Mouse (Mus musculus): ENCODE measurements around the gene Ripply3. TPM values are rescaled to one million over a fixed set of nuclear protein-coding genes. Genes with fewer than 3 reads are reported as not detected.

Ripply3 gene
- polyA plus RNA-seq, 1 experiment from 2014 or later: 23.9 TPM

GRCm38 (mm10) chr16:94307942-94308341 lies 20.3 kb upstream of the Ripply3 start:
- no peak for ATAC-seq (ENCODE audit: insufficient read depth)
- no peak overlapping the region for H3K27ac ChIP-seq (ENCODE audit: low read depth)
- peak; percentile 50 for DNase-seq

DNA sequence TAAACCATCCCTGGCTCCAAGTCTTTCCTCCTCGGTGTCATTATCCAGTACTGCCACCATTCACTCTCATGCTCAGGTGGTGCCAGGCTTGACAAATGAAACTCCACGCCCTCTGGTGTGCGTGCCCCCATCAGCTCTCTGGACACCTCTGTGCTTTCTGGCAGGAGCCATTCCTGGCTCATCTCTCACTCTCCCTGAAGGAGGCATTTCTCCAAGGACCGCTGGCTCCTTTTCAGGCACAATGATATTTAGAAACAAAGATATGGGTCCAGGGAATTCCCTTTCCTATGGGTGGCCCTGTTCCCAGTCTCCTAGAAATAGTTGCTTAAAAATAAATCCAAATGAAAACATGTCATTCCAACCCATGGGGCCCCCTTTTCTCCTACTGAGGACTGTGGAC lies 19.2 kb upstream of the Ripply3 start:
- H3K36me3 ChIP-seq (ENCODE audit: insufficient read depth): no peaks in the 10 kb centered on the region
- H3K9me3 ChIP-seq (ENCODE audit: low read depth, low read length): no peaks in the 10 kb centered on the region
- H3K4me1 ChIP-seq (ENCODE audit: insufficient read depth): no peaks in the 10 kb centered on the region
- no peak for TF ChIP-seq CTCF (IDR thresholded peaks at IDR 0.05; ENCODE audit: low read depth)
- no peaks in the 10 kb centered on the region for H3K27me3 ChIP-seq (ENCODE audit: insufficient read depth, low read length)
- ATAC-seq (ENCODE audit: insufficient read depth): no peak
- H3K9ac ChIP-seq: no peak overlapping the region
- H3K27ac ChIP-seq (ENCODE audit: low read depth): no peak overlapping the region
- H3K4me2 ChIP-seq: no peak overlapping the region
- WGBS: 84% methylated on average over 4 of the region's 4 CpGs
- H3K4me3 ChIP-seq (ENCODE audit: low read depth, low read length): no peak overlapping the region
- no peak for DNase-seq

More at GRCm38 (mm10) chr16:94307942-94308341, 20.3 kb upstream of the Ripply3 start:
- no peak overlapping the region for H3K4me3 ChIP-seq (ENCODE audit: low read depth, low read length)
- H3K4me2 ChIP-seq: no peak overlapping the region
- H3K9me3 ChIP-seq (ENCODE audit: low read depth, low read length): no peaks in the 10 kb centered on the region
- no peak for TF ChIP-seq CTCF (IDR thresholded peaks at IDR 0.05; ENCODE audit: low read depth)
- no peaks in the 10 kb centered on the region for H3K27me3 ChIP-seq (ENCODE audit: insufficient read depth, low read length)
- 37% methylated on average over 6 of the region's 6 CpGs for WGBS
- H3K36me3 ChIP-seq (ENCODE audit: insufficient read depth): no peaks in the 10 kb centered on the region
- no peaks in the 10 kb centered on the region for H3K4me1 ChIP-seq (ENCODE audit: insufficient read depth)
- no peak overlapping the region for H3K9ac ChIP-seq

DNA sequence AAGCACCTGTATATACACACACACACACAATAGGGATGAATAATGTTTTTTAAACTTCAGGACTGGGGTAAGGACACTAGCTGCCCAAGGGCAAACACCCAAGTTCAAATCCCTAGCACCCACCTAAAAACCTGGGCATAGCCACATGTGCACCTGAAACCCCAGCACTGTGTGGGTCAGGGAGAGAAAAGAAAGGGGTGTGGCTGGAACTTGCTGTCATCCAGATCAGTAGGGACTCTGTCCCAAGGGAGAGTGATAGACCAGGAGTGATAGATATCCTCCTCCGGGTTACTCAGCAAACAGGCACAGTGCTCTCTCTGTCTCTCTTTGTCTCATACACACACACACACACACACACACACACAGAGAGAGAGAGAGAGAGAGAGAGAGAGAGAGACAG lies 16.8 kb upstream of the Ripply3 start:
- H3K36me3 ChIP-seq (ENCODE audit: insufficient read depth): no peaks in the 10 kb centered on the region

GRCm38 (mm10) chr16:94311931-94312330 lies 16.3 kb upstream of the Ripply3 start:
- H3K4me3 ChIP-seq (ENCODE audit: low read depth, low read length): peak overlapping the region; percentile 66
- H3K4me2 ChIP-seq: peak overlapping the region; percentile 85
- peak overlapping the region; percentile 80; the same call in 1 of the 2 replicates for H3K9ac ChIP-seq
- H3K4me1 ChIP-seq (ENCODE audit: insufficient read depth): no peaks in the 10 kb centered on the region
- TF ChIP-seq CTCF (IDR thresholded peaks at IDR 0.05; ENCODE audit: low read depth): no peak
- H3K27me3 ChIP-seq (ENCODE audit: insufficient read depth, low read length): no peaks in the 10 kb centered on the region
- H3K36me3 ChIP-seq (ENCODE audit: insufficient read depth): no peaks in the 10 kb centered on the region
- DNase-seq (no peak), ATAC-seq (ENCODE audit: insufficient read depth) (no peak)
- no peaks in the 10 kb centered on the region for H3K9me3 ChIP-seq (ENCODE audit: low read depth, low read length)
- 64% methylated on average over 4 of the region's 4 CpGs for WGBS
- peak overlapping the region; percentile 99; the same call in 1 of the 2 replicates for H3K27ac ChIP-seq (ENCODE audit: low read depth)

More for the DNA sequence above, 16.8 kb upstream of the Ripply3 start:
- no peak overlapping the region for H3K4me3 ChIP-seq (ENCODE audit: low read depth, low read length)
- no peaks in the 10 kb centered on the region for H3K4me1 ChIP-seq (ENCODE audit: insufficient read depth)
- no peak for DNase-seq
- no peaks in the 10 kb centered on the region for H3K27me3 ChIP-seq (ENCODE audit: insufficient read depth, low read length)
- H3K27ac ChIP-seq (ENCODE audit: low read depth): no peak overlapping the region
- H3K4me2 ChIP-seq: no peak overlapping the region
- no peaks in the 10 kb centered on the region for H3K9me3 ChIP-seq (ENCODE audit: low read depth, low read length)
- 38% methylated on average over 1 of the region's 1 CpGs for WGBS
- TF ChIP-seq CTCF (IDR thresholded peaks at IDR 0.05; ENCODE audit: low read depth): no peak
- no peak for ATAC-seq (ENCODE audit: insufficient read depth)
- no peak overlapping the region for H3K9ac ChIP-seq

- no peaks in the 10 kb centered on the region for H3K9me3 ChIP-seq (ENCODE audit: low read depth, low read length)
- H3K27ac ChIP-seq (ENCODE audit: low read depth): peak overlapping the region; percentile 99
- no peaks in the 10 kb centered on the region for H3K4me1 ChIP-seq (ENCODE audit: insufficient read depth)
- peak overlapping the region; percentile 80 for H3K9ac ChIP-seq
- peak; percentile 94 for DNase-seq
- peak; percentile 57 for TF ChIP-seq CTCF (IDR thresholded peaks at IDR 0.05; ENCODE audit: low read depth)
- H3K4me2 ChIP-seq: peak overlapping the region; percentile 85
- peak overlapping the region; percentile 66 for H3K4me3 ChIP-seq (ENCODE audit: low read depth, low read length)
- no peaks in the 10 kb centered on the region for H3K27me3 ChIP-seq (ENCODE audit: insufficient read depth, low read length)
- H3K36me3 ChIP-seq (ENCODE audit: insufficient read depth): no peaks in the 10 kb centered on the region
- 0% methylated on average over 20 of the region's 20 CpGs for WGBS
- ATAC-seq (ENCODE audit: insufficient read depth): peak; percentile 93
These were observed 15.5 kb upstream of the Ripply3 start for GRCm38 (mm10) chr16:94312663-94313228.

GRCm38 (mm10) chr16:94313229-94314030 lies 14.8 kb upstream of the Ripply3 start, which contains the start of gene Hlcs:
Gene Hlcs, minus strand, starts transcription at chr16:94313571.
- DNase-seq (peak; percentile 98), ATAC-seq (ENCODE audit: insufficient read depth) (peak; percentile 93)
- no peaks in the 10 kb centered on the region for H3K27me3 ChIP-seq (ENCODE audit: insufficient read depth, low read length)
- no peaks in the 10 kb centered on the region for H3K4me1 ChIP-seq (ENCODE audit: insufficient read depth)
- H3K27ac ChIP-seq (ENCODE audit: low read depth): peak within 1 kb of the TSS; percentile 99
- peak within 1 kb of the TSS; percentile 66 for H3K4me3 ChIP-seq (ENCODE audit: low read depth, low read length)
- H3K36me3 ChIP-seq (ENCODE audit: insufficient read depth): no peaks in the 10 kb centered on the region
- TF ChIP-seq CTCF (IDR thresholded peaks at IDR 0.05; ENCODE audit: low read depth): peak; percentile 67
- WGBS: under 1% methylated on average over 64 of the region's 64 CpGs
- peak within 1 kb of the TSS; percentile 85 for H3K4me2 ChIP-seq
- H3K9ac ChIP-seq: peak within 1 kb of the TSS; percentile 80
- no peaks in the 10 kb centered on the region for H3K9me3 ChIP-seq (ENCODE audit: low read depth, low read length)

- Histone ChIP-seq H3K4me2 (no peak overlapping the region), H3K36me3 (ENCODE audit: insufficient read depth) (no peaks in the 10 kb centered on the region), H3K27ac (ENCODE audit: low read depth) (no peak overlapping the region), H3K9me3 (ENCODE audit: low read depth, low read length) (no peaks in the 10 kb centered on the region), H3K4me1 (ENCODE audit: insufficient read depth) (no peaks in the 10 kb centered on the region), H3K4me3 (ENCODE audit: low read depth, low read length) (no peak overlapping the region), H3K9ac (no peak overlapping the region), H3K27me3 (ENCODE audit: insufficient read depth, low read length) (no peaks in the 10 kb centered on the region)
- no peak for TF ChIP-seq CTCF (IDR thresholded peaks at IDR 0.05; ENCODE audit: low read depth)
- no peak for ATAC-seq (ENCODE audit: insufficient read depth)
- no peak for DNase-seq
- WGBS: 85% methylated on average over 5 of the region's 5 CpGs
These were observed 13.6 kb upstream of the Ripply3 start for GRCm38 (mm10) chr16:94314626-94315025.
